Mouse (Mus musculus): Measurements from ENCODE around the gene Rhbdl1.

Rhbdl1 gene

GRCm38 (mm10) chr17:25840519-25840918 lies 3.4 kb upstream of the Rhbdl1 start:
- no peak for DNase-seq (ENCODE audit: low read depth, low spot score)

GRCm38 (mm10) chr17:25839455-25840235 lies 2.5 kb upstream of the Rhbdl1 start:
- DNase-seq (ENCODE audit: low read depth, low spot score), result no peak

DNA sequence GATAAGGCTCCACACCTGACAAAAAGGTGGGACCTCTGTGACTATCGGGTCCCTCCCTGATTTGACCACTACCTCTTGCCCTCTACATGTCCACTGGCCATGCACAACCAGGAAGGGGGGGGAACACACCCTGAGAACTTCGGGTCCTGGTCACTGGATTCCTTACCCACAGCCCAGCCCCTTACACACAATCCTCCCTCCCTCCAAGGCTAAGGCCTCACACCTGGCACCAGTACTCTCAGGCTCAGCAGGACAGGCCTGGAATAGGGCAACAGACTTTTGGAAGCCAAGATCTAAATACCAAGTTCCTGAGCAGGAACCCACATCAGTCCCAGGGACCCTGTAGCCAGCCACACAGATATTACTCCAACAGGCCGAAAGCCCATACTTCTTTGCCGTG lies 1.8 kb upstream of the Rhbdl1 start:
- no peak for DNase-seq (ENCODE audit: low read depth, low spot score)

GRCm38 (mm10) chr17:25837533-25837932 lies 438 bp upstream of the Rhbdl1 start:
- DNase-seq (ENCODE audit: low read depth, low spot score), result peak; percentile 56

- DNase-seq (ENCODE audit: low read depth, low spot score), result no peak
Observed at GRCm38 (mm10) chr17:25836397-25837075, 559 bp downstream of the Rhbdl1 start.

DNA sequence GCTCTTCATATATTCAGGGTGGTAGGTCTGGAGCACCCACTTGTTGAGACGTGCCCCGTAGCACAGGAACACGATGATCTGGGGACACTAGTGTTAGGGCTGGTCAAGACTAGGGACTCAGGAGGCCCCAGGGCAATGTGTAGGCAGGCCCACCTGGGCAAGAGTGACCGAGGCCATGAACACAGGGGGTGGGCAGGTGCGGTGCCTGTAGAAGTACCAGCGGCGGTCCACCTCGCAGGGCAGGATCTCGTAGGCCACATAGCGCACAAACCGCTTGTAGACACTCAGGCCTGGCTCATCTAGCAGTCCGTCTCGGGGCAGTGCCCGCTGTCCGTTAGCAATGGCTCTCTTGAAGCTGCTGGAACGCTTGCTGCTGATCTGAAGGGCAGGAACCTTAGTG lies 1.3 kb downstream of the Rhbdl1 start:
- no peak for DNase-seq (ENCODE audit: low read depth, low spot score)

DNA sequence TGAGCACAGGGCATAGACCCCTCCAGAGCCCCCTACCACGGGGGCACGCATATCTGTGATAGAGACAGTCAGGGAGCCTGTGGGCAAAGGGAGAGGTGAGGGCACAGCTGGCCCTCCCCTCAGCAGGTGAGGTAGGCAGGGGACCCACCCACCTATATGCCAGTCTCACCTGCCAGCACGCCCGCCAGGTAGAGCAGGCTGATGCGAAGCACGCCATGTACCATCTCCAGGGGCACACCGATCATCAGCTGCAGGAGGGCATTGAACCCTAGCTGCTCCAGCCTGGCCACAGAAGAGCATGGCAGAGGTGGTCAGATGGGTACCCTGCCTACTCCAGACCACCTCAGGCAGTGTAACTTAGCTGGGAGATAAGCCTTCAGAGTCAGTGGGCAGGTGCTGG lies 1.8 kb downstream of the Rhbdl1 start:
- no peak for DNase-seq (ENCODE audit: low read depth, low spot score)

GRCm38 (mm10) chr17:25834595-25835222 lies 2.4 kb downstream of the Rhbdl1 start:
- DNase-seq (ENCODE audit: low read depth, low spot score), result no peak

DNA sequence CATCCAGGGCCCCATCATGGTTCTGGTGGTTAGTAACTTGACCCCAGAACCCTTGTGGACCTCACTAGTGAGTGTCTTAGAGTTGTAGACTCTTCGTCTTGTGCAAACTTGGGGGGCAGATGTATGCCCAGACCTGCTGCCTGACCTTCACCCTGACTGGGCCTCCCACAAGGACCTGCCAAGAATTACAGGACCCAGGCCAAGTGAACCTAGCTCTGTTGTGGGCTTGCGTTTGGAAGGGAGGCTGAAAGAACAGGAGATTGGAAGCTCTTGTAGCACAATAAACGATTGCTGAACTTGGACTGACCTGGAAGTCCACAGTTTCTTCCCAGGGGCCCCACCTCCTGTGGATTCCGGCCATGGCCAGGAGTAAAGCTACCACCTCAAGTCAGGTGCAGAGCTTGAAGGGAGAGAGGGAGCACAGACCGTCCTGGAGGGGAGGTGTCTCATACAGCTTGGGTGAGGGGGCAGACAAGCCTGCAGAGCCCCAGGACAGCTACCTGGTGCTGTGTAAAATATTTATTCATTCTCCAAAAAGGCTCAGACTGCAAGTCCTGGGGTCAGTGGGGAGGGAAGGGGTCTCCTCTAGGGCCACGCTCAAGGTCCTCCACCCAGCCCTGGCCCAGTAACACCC lies 3.0 kb downstream of the Rhbdl1 start:
- DNase-seq (ENCODE audit: low read depth, low spot score), result no peak

- DNase-seq (ENCODE audit: low read depth, low spot score), result peak; percentile 94
Observed at GRCm38 (mm10) chr17:25833291-25833663, 3.8 kb downstream of the Rhbdl1 start, which contains the start of gene Stub1. TSS of gene Stub1 (minus strand) at chr17:25833404.

GRCm38 (mm10) chr17:25832436-25833290 lies 4.4 kb downstream of the Rhbdl1 start:
- DNase-seq (ENCODE audit: low read depth, low spot score), result peak; percentile 99

GRCm38 (mm10) chr17:25831451-25832281 lies 5.4 kb downstream of the Rhbdl1 start:
- DNase-seq (ENCODE audit: low read depth, low spot score), result no peak

DNA sequence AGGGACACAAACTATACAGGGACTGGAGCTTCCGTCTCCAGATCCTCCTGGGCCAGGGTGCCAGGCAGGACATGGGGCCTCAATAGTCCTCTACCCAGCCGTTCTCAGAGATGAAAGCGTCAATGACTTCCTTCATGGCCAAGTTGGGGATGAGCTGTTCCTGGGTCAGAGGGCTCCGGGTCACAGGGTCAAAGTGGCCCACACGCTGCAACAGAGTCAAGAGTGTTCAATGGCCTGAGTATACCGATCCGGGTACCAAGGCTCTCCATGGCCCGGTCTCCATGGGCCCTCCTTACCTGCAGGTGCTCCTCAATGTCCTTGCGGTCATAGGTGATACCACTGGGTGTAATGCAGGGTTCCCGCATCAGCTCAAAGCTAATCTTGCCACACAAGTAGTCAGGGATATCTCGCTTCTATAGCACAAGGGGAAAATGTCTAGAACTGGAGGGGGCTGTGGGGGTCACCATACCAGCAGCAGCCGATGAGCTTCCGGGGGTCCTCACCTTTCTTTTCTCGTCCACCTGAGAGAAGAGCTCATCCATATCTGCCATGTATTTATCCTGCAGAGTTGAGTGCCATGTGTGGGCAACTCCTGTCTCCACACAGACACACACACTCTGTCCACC lies 6.2 kb downstream of the Rhbdl1 start:
- no peak for DNase-seq (ENCODE audit: low read depth, low spot score)

GRCm38 (mm10) chr17:25830200-25830753 lies 6.8 kb downstream of the Rhbdl1 start:
- DNase-seq (ENCODE audit: low read depth, low spot score), result no peak

DNA sequence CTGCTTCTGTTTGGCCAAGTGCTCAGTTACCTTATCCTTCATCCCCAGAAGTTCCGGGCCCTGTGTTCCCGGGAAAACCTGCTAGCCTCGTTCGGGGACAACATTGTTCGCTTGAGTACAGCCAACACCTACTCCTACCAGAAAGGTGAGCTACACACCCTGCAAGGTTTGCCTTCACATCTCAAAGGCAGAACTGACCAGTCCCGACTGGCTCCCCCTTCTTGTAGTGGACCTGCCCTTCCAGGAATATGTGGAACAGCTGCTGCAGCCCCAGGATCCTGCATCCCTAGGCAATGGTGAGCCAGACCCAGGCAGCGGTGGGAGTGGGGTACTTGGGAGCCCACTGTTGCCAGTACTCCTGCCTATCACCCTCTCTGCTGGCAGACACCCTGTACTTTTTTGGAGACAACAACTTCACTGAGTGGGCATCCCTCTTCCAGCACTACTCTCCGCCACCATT lies 7.5 kb downstream of the Rhbdl1 start:
- DNase-seq (ENCODE audit: low read depth, low spot score), result no peak

DNA sequence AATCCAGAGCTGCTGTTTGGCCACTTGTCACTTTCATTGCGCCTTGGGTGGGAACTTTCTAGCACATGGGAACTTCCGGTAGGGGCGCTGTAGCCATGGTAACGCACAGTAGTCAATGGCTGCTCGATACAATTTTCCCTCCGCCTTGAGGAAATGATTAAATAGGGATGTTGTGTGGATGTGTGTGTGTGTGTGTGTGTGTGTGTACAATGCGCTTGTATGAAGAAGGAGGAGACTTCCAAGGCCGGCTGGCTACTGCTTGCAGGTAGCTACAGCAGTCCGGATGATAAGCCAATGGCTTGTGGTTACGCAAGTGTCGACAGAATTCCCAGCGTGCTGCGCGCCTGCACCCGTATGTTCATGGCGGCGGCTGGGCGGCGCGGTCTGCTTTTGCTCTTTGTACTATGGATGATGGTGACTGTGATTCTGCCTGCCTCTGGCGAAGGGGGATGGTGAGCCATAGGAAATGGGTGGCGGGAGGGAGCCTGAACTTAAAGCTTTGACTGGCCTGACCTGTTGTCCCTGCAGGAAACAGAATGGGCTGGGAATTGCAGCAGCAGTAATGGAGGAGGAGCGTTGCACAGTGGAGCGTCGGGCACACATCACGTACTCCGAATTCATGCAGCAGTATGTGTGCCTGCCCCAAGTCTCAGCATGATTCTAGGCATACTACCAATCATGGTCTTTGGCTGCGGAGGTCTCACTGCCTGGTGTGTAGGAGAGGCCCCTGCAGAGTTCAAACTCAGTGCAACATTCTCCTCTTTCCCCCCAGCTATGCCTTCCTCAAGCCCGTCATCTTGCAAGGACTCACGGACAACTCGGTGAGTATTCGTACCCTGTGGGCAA lies 8.2 kb downstream of the Rhbdl1 start, which contains the start of gene Jmjd8:
Gene Jmjd8 (plus strand): TSS at position 156 of the 846 bp plus-strand sequence.
- DNase-seq (ENCODE audit: low read depth, low spot score), result peak; percentile 82

- no peak for DNase-seq (ENCODE audit: low read depth, low spot score)
Observed at GRCm38 (mm10) chr17:25828223-25828594, 8.9 kb downstream of the Rhbdl1 start.

GRCm38 (mm10) chr17:25827546-25828222 lies 9.4 kb downstream of the Rhbdl1 start:
- DNase-seq (ENCODE audit: low read depth, low spot score), result no peak
